Mouse (Mus musculus) ovary, postnatal 10 days (tissue): ENCODE results near the gene Gas2l1.

Experiments used
- DNase-seq: peaks from one replicate; pipeline ENCODE4 v3.0.0; 2022; ENCODE audit warnings: low spot score

Gene Gas2l1

DNA sequence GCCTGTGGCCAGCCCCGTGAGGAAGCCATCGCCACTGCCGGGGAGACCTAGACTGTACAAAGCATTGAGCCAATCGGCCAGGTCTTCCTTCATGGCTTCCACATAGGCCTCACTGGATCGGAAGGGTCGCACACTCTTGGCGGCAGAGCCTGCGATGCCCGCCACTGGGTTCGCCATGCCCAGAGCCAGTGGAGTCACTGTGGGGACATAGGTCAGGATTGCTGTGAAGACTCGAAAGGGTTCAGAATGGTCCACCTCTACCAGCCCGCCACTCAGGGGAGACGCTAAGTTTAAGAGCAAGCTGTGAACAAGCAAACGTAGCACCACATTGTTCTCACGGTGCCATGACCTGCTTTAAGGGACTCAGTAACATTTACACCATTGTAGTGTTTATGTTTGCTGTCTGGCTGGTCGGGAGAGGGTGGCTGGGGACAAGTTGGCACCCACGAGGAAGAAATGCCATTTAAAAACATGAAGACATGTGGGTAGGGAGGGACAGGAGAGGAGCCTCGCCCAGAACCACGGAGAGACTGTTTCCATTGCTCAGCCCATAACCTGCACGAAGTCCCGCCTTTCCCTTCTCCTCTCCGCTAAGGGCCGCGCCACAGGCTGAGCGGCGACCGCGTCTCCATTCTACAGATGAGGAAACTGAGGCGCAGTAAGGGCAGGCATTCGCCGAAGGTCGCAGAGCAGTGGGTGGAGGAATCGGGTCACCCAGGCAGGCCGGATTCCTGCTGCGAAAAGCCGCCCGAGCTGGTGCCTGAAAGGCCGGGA is 658 bp downstream of the Gas2l1 start:
- DNase-seq = no peak

DNA sequence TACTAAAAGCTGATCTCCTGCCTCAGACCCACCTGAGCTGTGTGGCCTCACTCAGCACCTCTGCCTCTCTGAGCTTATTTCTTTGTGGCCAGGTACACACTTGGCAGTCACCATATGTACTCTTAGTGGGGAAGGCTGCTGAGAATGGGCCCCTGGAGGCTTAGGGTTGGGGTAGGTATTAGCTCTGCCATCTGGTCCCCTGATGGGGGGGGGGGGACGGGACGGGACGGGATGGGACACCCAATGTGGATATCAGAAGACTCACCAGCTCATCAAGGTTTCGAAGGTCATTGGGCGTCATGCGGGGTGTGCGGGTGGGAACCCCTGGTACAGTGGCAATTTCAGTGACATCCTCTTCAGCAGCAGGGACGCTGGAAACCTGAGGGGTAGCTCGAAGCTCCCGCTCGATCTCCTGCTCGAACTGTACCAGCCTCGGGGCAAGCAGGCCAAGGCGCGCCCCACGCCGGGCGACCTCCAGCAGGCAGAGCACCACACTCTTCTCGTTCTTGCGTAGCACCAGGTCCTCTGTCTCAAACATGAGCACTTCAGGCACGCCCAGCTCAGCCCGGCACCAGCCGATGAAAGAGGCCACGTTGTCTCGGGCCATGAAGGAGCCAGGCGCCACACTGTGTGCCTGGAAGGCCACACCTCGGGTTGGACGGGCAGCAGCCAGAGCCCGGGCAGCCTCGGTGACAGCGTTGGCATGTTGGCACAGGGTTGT is 1.4 kb downstream of the Gas2l1 start:
- DNase-seq = no peak

DNA sequence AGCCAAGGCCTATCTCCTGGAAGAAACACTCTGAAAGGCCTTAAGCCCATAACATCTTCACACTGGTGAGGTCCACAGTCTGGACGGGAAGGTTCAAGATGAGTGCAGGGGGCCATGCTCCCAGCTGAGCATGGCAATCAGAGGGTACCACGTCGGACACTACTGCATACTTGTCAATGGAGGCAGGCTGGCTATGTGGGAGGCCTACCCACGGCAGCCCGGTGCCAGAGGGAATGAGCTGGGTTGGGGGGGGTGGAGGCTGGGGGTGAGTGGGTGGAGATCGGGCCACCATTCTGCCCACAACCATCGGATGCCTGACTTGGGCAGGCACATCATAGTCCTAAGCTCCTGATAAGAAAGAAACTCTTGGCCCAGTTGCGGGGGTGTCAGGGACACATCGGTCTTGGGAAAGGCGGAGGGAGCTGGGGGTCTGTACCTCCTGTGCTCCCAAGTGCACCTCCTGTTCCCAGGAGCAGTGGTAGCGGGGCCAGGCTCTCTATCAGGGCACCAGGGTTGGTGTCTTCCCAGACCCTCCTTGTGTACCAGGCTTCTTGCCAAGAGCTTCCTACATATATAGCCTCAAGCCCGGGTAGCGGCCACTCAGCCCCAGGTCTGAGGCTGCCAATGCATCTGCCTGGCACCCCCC is 2.1 kb downstream of the Gas2l1 start:
- no peak for DNase-seq

DNA sequence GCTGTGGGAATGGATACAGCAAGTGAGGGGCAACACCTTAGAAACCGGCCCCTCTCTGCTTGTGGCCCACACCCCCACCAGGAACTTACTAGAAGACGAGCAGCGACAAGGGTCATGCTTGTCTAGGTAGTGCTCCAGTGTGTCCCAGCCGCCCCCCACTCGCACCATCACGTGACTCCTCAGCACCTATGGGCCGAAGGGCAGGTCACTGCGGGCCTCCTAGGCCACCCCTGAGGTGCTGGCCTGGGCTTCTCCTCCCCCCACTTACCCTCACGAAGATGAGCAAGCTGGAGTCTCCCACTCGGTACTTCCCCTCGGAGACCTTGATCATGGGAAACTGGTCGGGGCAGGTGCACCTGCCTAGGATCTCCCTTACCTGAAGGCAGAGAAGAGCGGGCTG is 2.8 kb downstream of the Gas2l1 start:
- no peak for DNase-seq

DNA sequence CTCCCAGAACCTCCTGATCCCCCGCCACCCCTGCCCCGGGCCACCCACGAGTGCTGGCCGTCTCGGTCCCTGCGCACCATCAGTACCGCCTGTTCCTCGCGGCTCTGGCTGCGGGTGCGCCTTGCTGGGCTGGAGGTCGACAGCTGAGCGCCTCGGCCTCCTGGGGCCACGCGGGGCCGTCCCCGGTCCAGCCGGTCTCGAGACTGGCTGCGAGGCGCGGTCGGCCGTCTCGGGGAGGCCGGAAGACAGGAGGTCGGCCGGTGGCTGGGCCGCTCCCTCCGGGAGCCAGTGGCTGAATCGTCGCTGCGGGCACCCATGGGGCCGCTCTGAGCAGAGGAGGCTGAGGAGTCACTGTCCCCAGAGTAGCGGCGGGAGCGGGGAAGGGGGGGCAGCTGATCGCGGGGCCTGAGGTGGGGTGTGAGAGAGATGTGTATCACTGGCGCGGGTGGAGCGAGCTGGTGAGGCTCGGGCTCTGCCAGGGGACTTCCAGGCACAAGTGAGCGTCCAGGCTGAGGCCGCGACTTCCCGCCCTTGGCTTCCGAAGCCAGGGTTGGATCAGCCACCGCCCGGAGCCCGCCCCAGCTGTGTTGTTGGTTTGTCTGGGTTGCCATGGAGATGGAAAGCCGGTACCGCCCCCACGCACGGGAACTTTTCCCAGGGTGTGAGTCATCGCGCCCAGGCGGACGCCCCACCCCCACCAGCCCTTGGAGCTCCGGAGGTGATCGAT is 3.6 kb downstream of the Gas2l1 start:
- DNase-seq = peak; percentile 91

DNA sequence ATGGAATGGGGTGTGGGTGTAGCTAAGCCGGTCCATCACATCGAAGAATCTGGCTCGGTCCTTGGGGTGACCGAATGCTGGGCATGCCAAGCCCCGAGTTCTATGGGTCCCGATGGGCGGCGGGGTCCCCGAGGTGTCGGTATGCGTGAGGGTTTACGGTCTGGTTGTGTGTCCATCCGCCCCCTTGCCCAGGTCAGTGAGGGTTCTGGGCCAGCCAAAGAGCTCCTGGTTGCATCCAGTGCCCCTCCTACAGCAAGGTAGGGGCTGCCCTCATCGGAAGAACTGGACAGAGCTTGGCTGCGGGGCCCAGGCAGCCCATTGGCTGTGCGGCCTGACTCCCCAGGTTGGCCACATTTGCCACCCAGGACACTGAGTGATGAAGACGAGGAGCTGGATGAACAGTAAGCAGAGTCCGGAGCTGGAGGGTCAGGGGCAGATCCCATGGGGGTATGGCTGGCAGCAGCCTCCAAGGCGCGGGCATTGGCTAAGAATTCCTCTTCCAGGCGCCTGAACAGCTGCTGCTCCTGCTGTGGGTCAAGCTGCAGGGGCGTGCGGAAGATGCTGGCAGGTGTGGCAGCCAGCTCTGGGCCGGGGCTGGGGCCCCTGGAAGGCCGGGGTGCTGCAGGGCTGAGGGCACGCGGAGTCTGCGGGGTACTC is 4.2 kb downstream of the Gas2l1 start:
- no peak for DNase-seq

DNA sequence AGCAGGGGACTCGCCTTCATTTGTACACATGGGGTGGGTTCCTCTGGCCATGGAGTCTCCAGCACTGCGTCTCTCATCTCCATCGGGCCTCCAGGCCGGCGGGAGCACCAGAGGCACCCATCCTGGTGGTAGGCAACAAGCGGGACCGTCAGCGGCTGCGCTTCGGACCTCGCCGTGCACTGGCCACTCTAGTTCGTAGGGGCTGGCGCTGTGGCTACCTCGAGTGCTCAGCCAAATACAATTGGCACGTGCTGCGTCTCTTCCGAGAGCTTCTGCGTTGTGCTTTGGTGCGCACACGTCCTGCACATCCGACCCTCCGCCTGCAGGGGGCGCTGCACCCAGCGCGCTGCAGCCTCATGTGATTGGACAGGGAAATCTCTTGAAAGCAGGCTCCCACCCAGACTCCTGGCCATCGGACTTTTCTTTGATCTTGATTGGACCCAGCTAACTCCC is 5.4 kb downstream of the Gas2l1 start:
- DNase-seq = no peak

DNA sequence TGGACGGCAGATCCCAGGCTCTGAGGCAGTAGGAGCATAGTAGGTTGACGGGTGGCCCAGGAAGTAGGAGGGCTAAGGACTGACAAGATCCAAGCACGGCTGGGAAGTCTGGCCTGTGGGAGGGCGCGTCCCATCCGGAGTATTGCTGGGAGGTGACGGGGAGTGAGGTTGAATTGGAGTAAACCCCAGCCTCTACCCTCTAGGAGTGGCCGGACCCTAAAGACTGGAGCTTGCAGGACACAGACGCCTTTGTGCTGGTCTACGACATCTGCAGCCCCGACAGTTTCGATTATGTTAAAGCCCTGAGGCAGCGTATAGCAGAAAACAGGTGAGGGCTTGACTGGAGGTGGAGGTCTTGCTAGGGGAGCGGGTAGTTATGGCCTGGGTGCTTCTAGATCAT is 5.9 kb downstream of the Gas2l1 start:
- no peak for DNase-seq

DNA sequence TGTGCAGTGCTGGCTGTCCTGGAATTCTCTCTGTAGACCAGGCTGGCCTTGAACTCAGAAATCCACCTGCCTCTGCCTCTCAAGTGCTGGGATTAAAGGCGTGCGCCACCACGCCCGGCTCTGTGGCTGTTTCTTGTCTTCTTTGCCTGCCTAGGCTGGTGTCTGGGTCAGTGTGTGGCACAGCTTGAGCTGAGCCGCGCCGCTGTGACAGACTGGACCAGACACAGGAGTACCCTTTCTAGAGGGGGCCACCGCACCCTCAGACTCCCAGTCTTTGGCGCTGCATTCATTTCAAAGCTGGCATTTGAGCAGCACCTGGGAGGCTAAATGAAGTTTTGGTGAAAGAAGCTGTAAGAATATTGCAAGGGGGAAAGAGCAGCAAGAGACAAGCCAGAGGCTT is 6.3 kb downstream of the Gas2l1 start:
- no peak for DNase-seq

DNA sequence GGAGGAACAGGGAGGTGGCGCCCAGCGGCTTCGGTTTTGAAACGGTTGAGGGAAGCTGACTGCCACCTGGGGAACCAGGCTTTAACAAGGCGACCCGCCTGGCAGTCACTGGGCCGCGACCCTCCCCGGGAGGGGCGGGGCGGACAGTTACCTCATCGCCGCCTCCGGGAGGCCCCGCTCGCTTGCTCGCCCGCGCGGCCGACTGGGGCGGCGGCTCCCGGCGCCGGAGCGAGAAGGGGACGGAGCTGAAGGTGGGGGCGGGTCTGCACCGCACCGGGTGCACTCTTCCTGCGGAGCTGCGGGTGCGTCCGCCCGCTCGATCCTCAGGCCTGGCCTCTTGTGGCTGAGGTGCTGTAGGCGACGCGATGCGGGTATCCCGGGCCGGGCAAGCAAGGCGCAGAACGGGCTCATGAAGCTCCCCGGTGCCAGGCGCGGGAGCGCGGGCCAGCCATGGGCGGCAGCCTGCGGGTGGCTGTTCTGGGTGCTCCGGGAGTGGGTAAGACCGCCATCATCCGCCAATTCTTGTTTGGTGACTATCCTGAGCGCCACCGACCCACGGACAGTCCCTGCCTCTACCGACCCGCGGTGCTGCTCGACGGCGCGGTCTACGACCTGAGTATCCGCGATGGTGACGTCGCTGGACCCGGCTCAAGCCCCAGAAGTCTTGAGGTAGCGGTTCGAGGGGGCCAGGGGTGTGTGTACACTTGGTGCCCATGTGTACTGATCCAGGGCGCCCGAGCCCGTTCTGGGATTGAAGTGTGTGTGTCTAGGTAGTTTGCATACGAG is 7.1 kb downstream of the Gas2l1 start, which contains the start of gene Rasl10a:
TSS of gene Rasl10a (plus strand) at position 273 of the 786 bp plus-strand sequence.
- no peak for DNase-seq

DNA sequence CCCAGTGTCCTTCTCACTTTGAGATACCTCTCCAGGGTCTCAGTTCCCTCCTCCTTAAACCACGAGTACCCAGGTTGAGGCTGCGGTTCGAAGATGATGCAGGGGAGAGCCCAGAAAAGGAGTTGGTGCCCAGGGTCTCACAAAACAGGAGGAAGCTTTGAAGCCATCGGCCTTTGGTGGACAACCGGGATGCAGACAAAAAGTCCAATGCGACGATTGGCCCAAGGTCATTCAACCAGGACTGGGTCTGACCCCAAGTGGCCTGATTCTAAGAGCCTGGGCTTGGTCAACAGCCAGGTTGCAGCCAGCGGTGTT is 7.6 kb downstream of the Gas2l1 start:
- DNase-seq = no peak

DNA sequence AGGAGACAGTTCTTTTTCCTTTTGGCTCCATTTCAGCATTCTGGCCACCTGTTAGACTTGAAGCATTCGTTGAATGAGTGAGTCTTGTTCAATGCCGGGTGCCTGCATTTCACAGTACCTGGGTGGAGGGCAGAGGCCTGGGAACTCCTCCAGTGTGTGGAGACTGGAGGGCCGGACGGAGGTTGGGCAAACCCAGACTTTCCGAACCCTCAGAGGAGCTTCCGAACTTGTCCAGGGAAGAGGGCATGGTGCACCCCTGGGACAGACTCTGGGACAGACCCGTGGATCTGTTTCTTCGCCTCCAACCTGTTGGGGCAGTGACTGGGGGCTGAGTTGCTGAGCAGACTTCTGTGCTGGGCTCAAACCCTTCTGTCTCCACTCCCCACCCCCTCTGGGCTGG is 8.1 kb downstream of the Gas2l1 start:
- DNase-seq = no peak

DNA sequence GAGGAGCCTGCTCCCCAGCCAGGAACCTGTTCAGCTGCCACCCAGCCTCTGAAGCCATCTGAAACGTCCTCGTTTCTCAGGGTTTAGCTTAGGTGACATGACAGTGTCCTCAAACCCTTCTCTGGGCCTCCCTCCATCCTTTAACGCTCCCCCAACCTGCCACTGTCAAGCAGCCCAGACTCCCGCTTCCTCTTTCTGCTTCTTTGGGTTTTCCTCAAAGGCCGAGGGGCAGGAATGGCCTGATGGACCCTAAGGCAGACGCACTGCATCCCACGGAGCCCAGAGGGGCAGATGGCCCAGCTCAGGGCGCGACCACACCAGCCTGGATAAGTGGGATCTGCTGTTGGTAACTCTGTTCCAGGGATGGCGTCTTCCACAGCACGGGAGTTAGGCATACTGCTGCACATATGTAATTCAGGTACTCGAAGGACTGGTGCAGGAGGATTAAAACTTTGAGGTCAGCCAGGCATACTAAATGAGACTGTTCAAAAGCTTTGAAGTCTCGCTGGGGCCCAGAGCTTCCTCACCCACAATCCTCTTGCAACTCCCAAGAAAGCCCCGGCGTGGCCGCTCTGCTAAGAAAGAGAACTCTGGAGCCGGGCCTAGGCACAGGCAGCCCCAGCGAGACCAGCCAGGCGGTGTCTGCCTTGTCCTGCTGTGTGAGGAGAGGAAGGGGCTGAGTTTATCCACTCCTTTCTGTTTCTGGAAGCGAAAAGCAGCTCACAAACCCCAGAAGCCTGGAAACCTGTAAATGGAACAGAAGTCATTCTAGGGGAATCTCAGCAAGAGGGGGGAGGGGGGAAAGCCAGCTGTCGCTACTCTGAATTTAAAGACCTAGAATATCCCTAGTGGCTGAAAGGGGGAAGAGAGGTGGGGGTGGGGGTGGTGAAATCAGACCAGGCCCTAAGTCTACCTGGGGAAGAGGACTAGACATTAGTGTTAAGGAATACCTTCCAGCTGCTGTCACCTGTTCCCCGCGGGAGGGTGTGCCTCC is 8.9 kb downstream of the Gas2l1 start:
- DNase-seq = no peak

DNA sequence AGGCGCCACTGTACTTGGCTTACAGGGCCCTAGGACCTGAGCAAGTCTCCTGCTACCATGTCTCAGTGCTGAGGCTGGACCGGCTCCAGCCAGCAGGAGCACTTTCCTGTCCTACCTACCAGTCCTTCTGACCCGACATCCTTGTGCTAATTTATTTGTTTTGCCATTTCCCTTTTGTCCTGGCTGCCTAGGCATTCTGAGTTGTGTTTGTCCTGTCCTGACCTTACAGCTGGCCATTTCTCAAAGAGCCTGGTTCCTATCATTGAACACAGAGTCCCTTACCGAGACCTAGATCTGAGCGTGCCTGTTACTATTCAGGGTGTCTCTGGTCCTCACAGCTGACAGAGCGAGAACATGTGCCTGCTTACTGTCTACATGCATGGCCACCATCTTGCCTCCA is 10.3 kb downstream of the Gas2l1 start:
- no peak for DNase-seq

DNA sequence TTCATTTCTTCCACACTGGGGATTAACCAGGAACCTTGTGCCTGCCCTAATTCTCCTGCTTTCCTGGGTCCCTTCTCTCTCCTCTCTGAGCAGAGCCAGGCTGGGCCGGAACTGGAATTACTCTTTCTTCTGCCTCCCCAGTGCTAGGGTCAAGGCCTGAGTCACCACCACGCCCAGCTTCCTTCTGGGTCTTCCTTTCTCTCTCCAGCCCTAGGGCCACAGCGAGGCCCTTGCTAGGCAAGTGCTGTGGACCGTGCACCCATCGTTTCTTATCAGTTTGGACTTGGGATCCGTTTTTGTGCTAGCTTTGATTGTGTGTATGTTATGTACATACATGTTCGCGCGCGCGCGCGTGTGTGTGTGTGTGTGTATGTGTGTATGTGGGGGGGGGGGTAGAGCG is 11.0 kb downstream of the Gas2l1 start:
- no peak for DNase-seq

DNA sequence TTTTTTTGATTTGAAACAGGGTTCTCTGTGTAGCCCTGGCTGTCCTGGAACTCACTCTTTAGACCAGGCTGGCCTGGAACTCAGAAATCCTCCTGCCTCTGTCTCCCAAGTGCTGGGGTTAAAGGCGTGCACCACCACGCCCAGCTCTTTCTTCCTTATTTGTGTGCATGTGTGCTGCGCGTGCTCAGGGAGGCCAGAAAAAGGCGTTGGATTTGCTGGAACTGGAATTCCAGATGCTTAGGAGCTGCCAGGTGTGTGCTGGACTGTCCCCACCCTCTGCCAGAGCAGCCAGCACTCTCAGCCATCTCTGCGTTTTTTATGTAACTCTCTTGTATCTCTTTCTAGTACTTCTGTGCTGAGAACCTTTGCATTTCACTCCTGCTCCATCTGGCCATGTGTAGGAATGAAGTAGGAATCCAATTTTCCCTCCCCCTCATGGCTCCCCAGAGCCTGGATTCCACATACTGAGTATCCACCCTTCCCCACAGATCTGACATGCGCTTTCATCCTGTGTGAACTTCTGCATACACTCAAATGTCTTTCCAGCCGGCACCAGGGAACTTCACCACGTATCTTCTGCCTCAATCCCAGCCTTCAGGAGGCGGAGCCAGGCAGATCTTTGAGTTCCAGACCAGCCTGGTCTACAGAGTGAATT is 12.8 kb downstream of the Gas2l1 start:
- no peak for DNase-seq

DNA sequence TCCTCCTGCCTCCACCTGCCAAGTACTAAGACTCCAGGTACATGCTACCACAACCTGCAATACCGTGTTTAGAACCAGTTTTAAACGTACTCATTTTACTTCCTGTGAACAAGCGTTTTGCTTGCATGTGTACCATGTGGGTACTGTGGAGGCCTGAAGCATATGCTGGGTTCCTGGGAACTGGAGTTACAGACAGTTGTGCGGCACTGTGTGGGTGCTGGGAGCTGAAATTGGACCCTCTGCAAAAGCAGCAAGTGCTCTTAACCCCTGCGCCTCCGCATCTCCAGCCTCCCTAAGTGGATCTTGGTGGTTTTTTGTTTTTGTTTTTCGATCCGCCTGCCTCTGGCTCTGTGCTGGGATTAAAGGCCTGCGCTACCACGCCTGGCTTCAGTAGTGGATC is 13.5 kb downstream of the Gas2l1 start:
- no peak for DNase-seq

DNA sequence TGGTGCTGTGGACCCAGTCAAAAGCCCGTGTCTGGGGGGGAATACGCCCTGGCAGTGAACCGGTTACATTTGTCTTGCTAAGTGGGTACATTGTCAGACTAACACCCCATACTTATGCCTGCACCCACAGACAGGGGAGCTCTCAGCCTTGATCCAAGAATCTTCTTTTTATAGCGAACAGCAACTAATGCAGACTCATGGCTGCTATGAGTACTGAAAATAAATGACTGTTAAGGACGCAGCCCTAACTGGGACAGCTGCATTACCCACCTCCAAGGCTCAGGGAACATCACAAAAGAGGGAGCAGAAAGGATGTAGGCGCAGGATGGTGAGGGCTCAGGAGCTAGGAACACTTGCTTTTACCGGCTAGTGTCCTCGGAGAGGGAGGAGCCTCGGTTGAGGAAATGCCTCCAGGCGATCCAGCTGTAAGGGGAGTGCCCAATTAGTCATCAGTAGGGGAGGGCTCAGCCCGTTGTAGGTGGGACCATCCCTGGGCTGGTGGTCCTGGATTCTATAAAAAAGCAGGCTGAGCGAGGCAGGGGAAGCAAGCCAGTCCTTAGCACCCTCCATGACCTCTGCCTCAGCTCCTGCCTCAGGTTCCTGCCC is 18.7 kb downstream of the Gas2l1 start:
- no peak for DNase-seq
